Mouse (Mus musculus) kidney, adult 18-20 months (tissue): ENCODE measurements around the gene Edc4.
A peak's percentile ranks its signal among the peaks of the same experiment; 100 is the strongest.

Experiments
- DNase-seq: peaks from one replicate; pipeline ENCODE4 v3.0.0; 2021

Gene Edc4

DNA sequence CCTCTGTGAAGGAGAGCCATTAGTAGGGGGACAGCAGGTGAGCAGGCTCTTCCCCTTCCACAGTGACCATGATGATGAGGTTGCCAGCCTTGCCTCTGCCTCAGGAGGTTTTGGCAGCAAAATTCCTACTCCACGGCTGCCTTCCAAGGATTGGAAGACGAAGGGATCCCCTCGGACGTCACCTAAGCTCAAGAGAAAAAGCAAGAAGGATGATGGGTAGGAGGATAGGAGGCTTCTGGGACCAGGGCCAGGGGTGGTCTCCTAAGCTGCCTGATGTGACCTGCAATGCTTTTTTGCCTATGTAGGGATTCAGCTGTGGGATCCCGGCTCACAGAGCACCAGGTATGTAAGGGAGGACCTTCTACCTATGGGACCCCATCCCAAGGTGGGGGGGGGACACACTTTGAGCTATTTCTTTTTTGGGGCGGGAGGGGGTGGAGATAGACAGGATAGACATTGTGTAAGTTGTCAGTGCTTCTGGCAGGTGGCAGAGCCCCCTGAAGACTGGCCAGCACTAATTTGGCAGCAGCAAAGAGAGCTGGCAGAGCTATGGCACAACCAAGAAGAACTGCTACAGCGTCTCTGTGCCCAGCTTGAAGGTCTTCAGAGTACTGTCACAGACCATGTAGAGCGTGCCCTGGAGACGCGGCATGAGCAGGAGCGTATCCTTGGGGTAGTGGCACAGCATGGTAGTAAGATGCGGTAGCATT lies 9.2 kb downstream of the Edc4 start:
- no peak for DNase-seq

DNA sequence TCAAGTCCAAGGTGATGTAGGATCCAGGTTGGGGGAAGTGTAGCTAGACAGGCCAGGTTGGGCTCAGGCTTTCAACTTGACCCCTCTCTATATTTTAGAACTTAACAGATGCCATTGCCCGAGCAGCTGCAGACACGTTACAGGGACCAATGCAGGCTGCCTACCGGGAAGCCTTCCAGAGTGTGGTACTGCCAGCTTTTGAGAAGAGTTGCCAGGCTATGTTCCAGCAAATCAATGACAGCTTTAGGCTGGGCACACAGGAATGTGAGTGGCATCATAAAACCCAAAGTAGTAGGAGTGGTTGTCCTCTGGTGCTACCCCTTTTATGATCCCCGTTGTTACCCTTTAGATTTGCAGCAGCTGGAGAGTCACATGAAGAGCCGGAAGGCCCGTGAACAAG lies 10.2 kb downstream of the Edc4 start:
- DNase-seq = no peak

DNA sequence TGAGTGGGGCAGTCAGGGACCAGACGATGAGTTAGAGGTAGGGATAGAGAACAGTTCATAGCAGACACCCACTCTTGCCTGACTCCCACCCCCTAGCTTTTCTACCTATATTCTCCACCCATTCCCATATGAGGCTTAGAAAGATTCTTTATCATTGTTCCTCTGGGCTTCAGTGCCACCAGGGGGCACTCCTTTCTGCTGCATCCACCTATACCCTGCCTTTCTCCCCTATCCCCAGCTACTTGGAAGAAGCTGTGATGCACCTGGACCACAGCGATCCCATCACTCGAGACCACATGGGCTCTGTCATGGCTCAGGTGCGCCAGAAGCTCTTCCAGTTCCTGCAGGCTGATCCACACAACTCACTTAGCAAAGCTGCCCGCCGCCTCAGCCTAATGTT lies 11.8 kb downstream of the Edc4 start:
- peak; percentile 31 for DNase-seq

DNA sequence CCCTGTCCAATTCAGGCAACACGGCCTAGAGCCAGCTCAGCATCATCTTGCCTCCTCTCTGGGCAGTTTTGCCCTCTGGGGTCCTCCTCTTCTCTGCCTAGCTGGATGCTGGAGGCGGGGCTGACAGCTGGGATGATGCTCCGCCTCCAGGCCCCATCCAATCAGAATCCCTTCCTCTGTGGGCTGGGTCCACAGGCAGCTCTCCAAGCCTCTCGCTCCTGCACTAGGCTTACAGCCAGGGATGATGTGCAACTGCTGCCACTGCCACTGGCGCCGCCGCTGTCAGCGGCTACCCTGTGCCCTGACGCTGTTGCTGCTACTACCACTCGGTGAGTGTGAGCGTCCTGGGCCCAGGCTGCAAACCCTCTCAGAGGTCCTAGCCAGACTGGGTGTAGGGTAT lies 12.7 kb downstream of the Edc4 start, which contains the start of gene Nrn1l:
Gene Nrn1l (plus strand): TSS at position 229 of the 400 bp plus-strand sequence.
- DNase-seq = peak; percentile 63

DNA sequence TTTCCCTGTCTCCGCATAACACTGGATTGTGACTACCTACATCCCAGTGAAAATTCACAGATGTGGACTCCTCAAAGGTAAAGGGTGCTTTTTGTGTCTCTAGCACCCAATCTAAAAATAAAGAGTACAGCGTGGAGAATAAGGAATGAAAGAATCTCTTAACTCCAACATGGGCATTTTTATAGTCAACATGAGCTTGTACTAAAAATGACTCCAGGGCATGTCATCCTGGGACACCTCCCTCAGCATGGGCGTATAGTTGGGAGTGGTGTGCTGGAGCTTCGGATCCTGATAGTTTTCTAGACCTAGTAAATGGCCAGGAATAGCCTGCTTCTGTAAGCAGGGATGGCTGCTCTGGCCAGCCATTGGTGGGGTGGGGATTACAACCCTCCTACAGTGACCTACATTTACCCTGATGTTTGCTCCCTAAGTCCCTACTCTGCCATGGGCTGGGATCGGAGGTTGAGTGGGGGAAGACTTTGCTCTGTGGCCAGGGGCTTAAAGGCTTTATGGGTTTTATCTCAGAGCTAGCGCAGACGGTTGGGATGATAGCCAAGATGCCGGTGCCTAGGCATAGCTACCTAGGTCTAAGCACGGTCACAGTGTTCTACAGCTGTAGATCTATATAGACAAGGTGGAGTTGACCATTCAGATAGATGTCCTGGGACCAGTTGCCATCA lies 17.3 kb downstream of the Edc4 start:
- DNase-seq = no peak

DNA sequence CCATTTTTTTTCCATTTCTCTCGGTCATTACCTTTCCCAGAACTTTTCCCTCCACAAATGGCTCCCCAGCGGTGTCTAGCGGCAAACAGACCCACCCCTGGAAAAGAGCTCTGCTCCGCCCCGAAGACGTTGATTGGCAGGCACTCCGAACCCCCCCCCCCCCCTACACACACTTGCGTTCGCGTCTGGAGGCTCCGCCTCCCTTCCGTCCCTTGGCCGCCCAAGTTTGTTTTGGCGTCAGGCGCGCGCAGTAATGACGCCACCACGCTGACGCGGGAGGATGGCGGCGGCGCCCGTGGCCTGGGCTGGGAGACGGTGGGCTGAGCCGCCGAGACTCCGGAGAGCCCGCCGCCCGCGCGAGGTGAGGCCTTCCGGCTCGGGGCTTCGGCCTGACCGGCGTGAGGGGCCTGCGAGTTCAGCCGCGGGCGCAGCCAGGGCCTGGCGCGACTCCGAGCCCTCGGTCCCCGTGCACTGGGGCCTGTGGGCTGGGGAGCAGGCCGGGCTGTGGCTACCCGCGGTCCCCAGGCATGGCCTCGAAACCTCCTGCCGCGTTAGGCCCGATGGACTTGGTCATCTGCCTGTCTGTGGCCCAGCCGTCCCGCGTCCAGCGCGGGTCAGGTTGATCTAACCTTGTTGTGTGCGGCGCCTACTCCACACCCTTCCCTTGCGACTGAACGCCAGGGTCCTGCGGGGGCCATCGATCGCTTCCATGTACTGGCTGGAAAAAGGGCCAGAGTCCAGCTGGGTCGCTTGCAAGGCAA lies 19.7 kb downstream of the Edc4 start, which contains the start of gene Pskh1:
Gene Pskh1 (plus strand): TSS at position 262 of the 761 bp plus-strand sequence.
- DNase-seq = peak; percentile 94

DNA sequence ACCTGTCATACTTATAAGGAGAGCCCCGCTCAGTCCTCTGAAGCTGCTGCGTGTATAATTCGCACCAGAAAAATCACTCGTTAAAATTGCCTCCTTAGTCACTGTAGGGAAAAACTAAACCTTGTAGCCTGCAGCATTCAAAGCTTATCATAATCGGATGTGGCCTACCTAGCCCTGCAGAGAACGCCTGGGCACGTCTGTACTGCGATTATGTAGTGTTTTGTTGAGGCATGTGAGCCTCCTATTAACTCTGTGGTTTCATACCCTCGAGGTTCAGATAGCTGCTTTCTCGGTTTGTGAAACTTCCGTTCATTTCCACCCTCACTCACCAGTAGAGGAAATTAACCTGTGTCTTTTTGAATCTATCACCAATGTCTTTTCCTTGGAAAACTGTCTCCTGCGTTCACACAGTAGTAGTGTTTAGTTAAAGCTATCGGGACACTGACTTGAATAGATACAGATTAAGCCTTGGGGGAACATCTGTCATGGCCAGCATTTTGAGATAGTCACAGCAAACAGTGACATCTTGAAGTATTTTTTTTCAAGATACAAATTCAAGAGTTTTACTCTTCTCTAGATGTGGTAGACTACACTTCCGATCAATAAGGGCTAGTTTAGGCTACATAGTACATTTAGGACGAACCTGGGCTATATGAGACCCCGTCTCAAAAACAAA lies 20.4 kb downstream of the Edc4 start:
- no peak for DNase-seq

DNA sequence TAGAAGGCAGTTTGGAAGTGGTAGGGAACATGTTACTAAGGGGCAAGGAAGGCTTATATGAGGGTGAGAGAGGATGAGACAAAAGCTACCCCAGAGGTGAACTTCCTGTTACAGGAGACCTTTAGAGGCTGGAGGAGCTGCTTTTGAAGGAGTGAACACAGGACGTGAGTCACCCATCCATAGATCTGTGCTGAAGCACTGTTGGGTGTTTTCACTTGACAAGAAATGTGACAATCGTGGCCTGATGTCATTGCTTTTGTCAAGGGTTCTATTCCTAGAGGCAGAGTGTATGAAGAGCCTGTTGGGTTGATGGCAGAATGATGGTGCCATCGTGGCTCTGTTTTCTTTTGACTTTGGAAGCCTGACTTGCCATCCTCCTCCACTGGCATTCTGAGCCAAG lies 38.7 kb downstream of the Edc4 start:
- DNase-seq = no peak

DNA sequence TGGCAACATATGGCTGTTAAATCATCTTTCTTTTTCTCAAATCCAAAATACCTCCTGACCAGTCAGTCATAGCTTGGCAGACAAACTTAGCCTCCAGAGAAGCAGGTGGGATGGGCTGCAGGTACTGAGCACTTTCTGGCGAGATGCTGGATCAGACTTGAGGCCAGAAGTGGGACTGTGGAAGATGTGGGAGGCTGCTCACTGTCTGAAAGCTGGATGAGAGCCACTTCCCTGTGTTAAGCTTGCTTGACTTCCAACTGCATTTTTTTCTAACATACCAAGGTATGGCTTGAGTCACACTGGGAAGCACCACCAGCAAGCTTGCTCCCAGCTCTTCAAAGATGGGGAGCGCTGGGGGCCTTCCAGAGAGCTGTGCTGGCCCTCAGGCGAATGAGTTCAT lies 44.4 kb downstream of the Edc4 start:
- no peak for DNase-seq

DNA sequence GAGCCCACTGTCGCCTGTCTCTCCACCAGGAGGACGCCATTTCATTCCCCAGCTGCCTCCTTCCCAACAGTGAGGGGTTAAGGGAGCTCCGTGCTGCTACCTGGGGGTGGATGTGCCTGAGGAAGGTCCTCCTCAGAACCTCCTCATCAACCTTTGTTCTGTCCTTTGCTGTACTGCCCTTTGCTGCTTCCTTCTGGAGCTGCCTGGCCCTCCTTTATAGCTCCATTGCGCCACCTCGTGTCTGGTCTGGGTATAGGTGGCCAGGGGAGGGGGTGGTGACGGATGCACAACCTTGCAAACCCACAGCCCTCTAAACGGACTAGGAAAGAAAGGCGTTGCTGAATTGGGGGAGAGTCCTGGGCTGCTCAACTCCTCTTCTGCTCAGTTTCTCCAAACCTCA lies 49.9 kb downstream of the Edc4 start:
- peak; percentile 84 for DNase-seq

DNA sequence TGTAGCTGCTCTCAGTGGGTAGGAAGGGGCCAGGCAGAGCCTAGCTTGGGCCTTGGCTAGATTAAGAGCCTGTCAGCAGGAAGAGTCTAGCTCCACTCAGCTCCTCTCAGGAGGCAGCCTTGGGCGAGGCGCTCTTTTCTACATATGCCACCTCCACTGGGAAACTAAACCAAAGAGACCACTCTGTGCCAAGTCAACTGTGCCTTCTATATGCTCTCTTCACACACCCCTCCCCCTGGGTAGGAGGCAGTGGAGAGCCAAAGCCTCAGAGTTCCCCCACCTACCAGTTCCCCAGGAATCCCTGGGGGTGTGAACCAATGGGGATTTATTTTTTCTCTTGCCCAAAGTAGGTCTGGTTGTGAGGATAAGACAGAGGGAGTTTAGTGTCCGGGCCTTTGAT lies 50.6 kb downstream of the Edc4 start:
- no peak for DNase-seq

DNA sequence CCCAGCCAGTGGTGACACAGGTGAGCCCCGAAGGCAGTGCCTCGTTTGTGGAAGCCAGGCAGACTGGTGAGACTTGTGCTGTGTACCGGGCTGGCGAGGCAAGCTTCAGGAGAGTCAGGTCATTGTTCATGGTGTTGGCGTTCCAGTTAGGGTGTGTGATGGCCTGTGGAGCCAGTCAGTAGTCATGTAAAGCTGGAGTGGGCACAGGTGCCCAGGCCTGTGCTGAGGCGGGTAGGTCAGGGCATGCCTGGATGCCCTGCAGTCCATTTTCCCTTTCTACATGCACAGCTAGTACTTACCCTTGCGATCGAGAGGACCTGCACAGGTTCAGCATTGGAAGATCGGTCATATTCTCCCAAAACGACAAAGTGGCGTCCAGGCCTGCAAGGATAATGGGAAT lies 51.8 kb downstream of the Edc4 start:
- no peak for DNase-seq

DNA sequence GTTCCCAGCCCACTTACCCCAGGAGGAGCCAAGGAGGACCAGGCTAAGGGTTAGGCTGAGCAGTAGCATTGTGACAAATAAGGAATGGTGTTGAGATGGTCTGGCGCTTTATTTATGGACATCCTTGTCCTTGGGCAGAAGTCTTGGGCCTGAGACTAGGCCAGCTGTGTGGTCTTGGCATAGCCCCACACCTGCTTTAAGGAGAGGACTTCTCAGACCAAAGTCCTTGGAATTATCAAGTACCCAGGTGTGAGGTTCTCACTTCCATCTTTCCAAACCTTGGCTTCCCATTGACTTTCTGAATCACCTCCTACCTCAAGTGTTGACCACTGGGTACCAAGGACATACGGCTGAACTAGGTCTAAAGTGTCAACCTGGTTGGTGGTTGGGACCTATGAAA lies 53.1 kb downstream of the Edc4 start, which contains the start of gene Ctrl:
Gene Ctrl (minus strand): TSS at position 101 of the 400 bp plus-strand sequence.
- DNase-seq = no peak

DNA sequence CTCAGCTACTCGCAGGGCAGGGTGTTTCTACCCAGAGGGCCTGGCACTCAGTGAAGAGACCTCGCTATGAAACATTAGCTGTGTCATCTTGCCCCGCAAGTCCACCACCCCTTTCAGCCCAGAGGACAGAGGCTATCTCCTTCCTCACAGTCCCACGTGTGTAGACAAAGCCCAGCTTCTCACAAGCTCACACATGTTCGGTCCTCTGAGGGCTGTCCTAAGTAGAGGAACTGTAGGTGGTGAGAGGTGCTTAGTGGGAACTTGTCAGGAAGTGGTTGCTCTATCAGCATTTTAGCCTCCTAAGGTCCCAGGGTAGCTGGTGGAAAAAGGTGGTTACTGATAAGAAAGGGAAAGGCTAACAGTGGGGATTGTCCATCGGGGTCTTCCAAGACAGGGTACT lies 54.4 kb downstream of the Edc4 start:
- no peak for DNase-seq

DNA sequence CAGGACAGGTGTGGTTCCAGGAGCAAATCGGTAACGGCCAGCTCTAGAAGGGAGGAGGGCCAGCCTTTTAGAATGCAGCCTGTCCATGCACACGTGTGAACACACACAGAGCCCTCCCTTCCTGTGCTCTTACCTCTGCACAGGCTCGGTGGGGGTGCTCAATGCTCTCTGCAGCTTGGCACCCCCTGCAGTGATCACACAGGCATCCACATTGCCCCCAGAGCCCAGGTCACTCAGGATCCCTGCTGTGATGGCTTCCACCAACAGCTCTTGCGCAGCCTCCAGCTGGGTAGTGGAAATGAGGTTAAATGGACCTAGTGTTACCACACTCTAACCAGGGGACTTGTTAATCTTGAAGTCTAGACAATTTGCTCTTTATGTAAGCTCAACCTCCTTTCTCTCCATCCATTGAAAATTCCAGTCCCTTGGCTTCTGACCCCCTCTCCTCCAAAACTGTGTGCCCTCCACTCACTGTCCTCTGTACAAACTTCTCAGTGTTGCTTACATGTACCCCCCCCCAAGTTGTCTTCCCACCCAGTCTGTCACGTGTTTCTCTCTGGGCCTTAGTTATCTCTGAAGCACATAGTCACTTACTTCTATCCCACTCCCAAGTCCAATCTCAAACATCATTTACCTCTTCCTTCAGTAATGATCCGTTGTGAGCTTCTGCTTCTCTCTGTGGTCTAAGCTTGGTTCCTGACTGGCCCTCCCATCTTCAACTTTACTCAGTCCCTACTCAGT lies 55.4 kb downstream of the Edc4 start:
- no peak for DNase-seq

DNA sequence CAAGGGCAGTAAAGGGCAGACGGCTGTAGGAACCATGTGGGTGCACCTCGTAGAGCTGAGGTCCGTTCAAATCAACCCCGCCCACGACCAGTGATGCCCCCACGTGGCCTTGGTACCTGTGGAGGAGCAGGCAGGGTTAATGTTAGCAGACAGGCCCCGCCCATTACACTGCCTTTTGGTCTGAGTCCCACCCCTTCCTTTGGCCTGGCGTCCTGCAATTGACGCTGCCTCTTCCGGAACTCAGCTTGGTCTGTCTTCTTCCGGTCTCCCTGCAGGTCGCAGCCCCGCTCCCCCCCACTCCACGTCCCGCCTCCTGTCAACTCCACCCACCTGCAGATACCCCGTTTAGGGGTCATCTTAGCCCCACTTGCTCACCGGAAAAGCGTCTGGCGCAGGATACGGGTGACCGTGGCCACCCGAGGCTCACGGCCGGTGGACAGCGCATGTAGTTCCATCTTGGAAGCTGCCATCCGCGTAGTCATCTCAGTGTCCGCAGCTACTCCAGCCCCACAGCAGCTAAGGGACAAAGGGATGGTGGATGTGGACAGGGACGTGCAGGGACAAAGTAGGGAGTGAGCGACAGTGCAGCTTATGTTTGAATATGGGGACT lies 56.3 kb downstream of the Edc4 start:
- peak; percentile 91 for DNase-seq

DNA sequence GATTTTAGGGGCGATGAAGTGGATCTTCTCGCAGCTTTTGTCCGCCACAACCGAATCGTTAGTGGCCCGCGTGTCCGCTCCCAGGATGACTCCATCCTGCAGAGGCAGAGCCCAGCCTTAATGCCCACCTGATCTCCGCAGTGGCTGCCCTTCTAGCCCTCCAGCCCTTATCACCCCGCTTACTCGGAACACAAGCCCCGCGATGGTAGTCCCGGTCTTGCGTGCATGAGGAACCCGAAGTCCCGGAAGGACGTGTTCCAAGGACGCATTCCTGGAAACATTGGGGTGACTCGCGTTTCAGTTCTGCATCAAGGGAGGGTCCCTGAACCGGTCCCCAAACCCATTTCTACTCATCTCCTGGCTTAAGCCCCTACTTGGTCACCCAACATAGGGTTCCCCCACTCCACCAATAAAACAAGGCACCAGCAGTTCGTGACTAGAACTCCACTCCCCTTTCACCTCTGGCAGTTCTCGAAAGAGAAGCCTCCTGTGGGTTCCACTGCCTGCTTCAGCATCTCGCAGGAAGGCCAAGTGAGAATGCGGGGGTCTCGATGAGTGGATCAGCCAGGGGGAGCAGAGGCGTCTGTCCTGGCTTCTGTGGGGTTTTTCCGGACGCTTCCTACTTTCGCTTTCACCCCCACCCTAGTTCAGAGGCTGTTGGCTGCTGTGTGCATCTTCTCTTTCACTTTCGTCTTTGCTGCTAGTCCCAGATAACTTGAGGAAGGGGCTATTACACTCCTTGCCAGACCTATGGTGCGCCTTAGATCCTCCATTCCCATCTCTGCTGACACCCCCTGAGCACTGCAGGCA lies 57.0 kb downstream of the Edc4 start:
- DNase-seq = peak; percentile 67

DNA sequence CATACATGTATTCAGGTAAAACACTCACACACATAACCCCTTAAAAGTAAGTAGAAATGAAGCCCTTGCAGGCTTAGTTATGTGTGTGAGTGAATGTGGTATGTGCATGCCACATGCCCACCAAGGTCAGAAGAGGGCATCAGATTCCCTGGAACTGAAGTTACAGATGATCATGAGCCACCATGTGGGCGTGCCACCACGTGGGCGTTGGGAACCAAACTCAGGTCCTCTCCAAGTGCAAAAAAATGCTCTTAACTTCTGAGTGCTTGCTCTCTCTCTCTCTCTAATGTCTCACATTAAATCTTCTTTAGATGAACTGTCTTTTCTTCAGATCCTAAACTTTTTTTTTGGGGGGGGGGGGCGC lies 57.6 kb downstream of the Edc4 start, which contains the start of gene Psmb10:
Gene Psmb10 (minus strand): TSS at position 139 of the 364 bp plus-strand sequence.
- no peak for DNase-seq

DNA sequence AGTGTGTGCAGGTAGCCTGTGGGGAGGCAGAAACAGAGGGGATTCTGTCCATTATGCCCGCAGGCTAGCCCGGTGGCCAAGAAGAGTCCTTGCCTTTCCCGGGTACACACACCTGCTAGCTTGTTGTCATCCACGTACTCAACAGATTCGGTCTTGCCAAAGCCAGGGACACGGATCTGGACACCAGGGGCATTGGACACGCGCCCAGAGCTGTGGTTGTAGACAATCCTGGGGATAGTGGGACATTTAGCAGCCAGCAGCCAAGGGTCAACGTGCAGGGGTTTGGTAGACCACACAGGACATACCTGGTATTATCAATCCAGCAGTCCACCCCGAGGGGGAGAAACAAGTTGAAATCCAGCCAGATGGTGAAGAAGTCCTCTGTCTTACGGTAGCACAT lies 61.3 kb downstream of the Edc4 start:
- DNase-seq = no peak

DNA sequence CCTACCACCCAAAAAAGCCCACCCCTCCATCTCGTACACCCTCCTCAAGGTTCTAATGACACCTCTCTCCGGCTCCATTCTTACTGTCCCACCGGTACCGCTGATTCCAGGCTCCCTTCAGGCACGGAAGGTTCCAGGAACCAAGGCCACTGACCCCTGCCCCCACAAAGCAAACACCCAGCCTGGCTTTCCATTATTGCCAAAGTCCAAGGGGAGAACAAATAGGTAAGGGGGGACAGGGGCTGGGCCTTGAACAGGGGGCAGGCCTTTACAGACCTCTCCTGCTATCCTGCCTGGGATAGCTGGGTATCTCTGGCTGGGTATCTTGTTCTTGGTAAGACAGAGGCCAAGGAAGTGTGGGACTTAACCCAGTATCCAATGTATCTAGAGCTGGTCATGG lies 61.9 kb downstream of the Edc4 start:
- no peak for DNase-seq

DNA sequence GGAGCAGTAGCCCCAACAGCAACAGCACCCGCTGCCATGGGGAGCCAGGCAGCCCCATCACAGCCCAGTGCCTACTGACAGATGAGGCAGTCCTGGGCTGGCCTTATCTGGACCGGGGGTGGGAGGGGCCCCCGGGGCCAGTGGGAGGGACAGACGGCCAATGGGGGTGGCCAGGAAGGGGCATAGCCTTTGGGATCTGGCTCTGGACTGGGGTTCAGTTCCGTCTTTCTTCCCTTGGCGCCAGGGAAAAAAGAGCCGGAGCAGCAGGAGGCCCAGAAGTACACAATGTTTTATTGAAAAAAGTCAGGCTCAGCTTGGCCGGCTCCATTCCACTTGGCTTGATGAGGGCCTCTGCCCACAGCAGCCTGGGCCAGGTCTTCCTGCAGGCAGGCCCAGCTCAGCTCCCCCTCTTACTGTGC lies 62.6 kb downstream of the Edc4 start, which contains the start of gene Lcat:
Gene Lcat (minus strand): TSS at position 62 of the 419 bp plus-strand sequence.
- DNase-seq = no peak
